Mouse (Mus musculus) liver, postnatal 0 days (tissue): ENCODE results near the gene Sntb2. TPM values are rescaled to one million over a fixed set of nuclear protein-coding genes. Genes with fewer than 3 reads are reported as not detected.
"Not testable (repeated sequence)": the region's sequence is repeated elsewhere in the genome, so short reads cannot be mapped to it uniquely, and the experiment has no call there.

Experiments
- ATAC-seq: fragments of 200-750 bp; cut with Nextera tagmentation; 2 replicates; pipeline ENCODE4 v1.8.0; 2017; ENCODE audit warnings: mild to moderate bottlenecking, moderate library complexity
- DNase-seq: peaks from one replicate; pipeline ENCODE4 v3.0.0-alpha.2; 2016
- H3K27ac ChIP-seq: fragments of 300-500 bp; sonication (generic); 2 replicates; pipeline ENCODE4 v1.5.1; 2014; ENCODE audit warnings: antibody characterized with exemption, moderate library complexity, mild to moderate bottlenecking, low read depth
- H3K27me3 ChIP-seq: fragments of 300-500 bp; sonication (generic); 2 replicates; pipeline ENCODE4 v1.6.1; 2014; ENCODE audit warnings: low read length, control low read depth, mixed read lengths; ENCODE audit not compliant: insufficient read depth
- H3K36me3 ChIP-seq: fragments of 300-500 bp; sonication (generic); replicated peaks from 2 replicates; pipeline ENCODE4 v1.6.1; 2014; ENCODE audit warnings: mild to moderate bottlenecking, control low read depth, low read length, moderate library complexity, mixed read lengths; ENCODE audit not compliant: insufficient read depth
- H3K4me1 ChIP-seq: fragments of 300-500 bp; sonication (generic); 2 replicates; pipeline ENCODE4 v1.6.1; 2014; ENCODE audit warnings: antibody characterized with exemption, mild to moderate bottlenecking, control low read depth; ENCODE audit not compliant: insufficient read depth
- H3K4me2 ChIP-seq: fragments of 300-500 bp; sonication (generic); 2 replicates; pipeline ENCODE4 v1.6.1; 2014; ENCODE audit warnings: low read depth, mild to moderate bottlenecking, low read length, moderate library complexity, mixed read lengths
- H3K4me3 ChIP-seq: fragments of 300-500 bp; sonication (generic); 2 replicates; pipeline ENCODE4 v1.5.1; 2014; ENCODE audit warnings: low read depth, low read length
- H3K9ac ChIP-seq: fragments of 300-500 bp; sonication (generic); replicated peaks from 2 replicates; pipeline ENCODE4 v1.6.1; 2014; ENCODE audit warnings: mild to moderate bottlenecking, moderate library complexity
- H3K9me3 ChIP-seq: fragments of 300-500 bp; sonication (generic); 2 replicates; pipeline ENCODE4 v1.6.1; 2016; ENCODE audit warnings: mild to moderate bottlenecking, control low read depth, low read length, mixed read lengths
- CTCF ChIP-seq: sonication (generic); IDR thresholded peaks from 2 replicates; pipeline ENCODE4 v1.5.1; 2016; ENCODE audit warnings: antibody characterized with exemption, low read depth
- EP300 ChIP-seq: IDR thresholded peaks from 2 replicates; pipeline ENCODE4 v1.6.1; 2016; ENCODE audit warnings: antibody characterized with exemption, low read depth, mild to moderate bottlenecking
- WGBS: fragments of 180-500 bp; shearing (Covaris S2); extraction: QIAGEN DNeasy Blood & Tissue Kit; methylation state at CpG from one replicate; pipeline ENCODE4 v1.1.7; 2014; ENCODE audit not compliant: insufficient replicate concordance; 5-methylcytosine and 5-hydroxymethylcytosine counted together
- polyA plus RNA-seq: library from polyadenylated mRNA; unstranded; fragments of >200 nt; fragmentation: Nextera tagmentation; extraction: Ambion mirVana; gene quantifications from 2 replicates; pipeline ENCODE4 v1.2.1, GENCODE M21; 2015

Sntb2 gene
- polyA plus RNA-seq, 1 experiment from 2014 or later, result 1.9 TPM

DNA sequence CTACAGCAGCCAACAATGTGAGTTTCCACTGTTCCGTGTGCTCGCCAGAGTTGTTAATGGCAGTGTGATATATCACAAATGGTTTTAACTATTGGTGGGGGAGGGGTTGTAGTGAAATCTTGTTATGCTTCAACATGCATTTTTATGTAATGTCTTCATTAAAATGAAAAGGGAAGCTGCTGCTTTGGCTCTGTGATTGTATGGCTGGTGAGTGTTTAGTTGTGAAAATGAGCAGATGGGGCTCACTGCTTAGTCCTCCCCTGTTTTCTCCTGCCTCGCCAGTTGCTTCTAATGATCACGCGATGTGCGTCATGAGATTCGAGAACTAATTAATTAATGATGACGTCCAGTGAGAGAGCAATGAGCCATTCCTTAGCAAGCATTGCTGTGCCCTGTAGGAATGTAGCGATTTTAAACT lies 49.9 kb downstream of the Sntb2 start:
- Histone ChIP-seq H3K4me1 (no peaks in the 10 kb centered on the region), H3K27ac (no peak overlapping the region), H3K36me3 (no peaks in the 10 kb centered on the region), H3K9me3 (no peaks in the 10 kb centered on the region), H3K4me3 (no peak overlapping the region), H3K27me3 (no peaks in the 10 kb centered on the region), H3K4me2 (no peak overlapping the region), H3K9ac (no peak overlapping the region)
- TF ChIP-seq CTCF (no peak), EP300 (no peak)
- ATAC-seq (no peak), DNase-seq (no peak)
- 82% methylated on average over 9 of the region's 9 CpGs for WGBS

DNA sequence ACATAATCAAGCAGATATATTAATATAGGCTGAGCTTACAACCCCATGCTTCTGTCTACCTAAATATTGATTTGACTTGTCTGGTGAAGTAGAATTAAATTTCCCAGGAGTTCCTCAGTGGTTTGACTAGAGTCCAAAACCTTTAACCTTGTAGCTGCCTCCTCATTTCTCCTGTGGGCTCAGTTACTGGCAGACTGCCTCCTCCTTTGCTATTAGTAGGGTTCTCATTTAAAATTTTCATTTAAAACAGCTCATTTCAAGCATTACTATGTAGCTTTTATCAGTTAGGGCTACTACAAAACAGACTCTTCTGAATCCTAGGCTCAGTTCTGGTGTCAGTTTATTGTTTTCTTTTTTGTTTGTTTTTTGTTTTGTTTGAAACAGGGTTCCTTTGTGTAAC lies 50.4 kb downstream of the Sntb2 start:
- Histone ChIP-seq H3K4me1 (no peaks in the 10 kb centered on the region), H3K36me3 (no peaks in the 10 kb centered on the region), H3K9ac (no peak overlapping the region), H3K4me2 (no peak overlapping the region), H3K27me3 (no peaks in the 10 kb centered on the region), H3K9me3 (no peaks in the 10 kb centered on the region), H3K4me3 (no peak overlapping the region), H3K27ac (no peak overlapping the region)
- DNase-seq (no peak), ATAC-seq (no peak)
- no peak for TF ChIP-seq CTCF
- TF ChIP-seq EP300, result no peak

DNA sequence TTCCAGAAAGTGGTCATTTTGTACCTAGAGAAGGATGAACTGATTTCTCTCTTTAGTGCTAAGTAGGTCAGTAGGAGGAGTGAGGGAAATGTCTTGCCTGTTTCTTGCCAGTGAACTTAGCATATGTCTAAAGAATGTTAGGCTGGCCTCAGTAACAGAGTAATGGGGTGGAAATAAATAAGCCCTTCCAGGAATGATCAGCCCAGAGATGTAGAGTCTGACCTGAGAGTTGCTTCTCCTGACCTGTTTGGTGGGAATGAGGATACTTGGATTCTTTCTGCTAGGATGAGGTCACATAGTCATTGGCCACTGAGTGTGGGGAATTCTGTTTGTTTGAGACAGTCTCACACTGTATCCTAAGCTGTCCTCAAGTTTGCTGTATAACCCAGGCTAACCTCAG lies 52.0 kb downstream of the Sntb2 start:
- Histone ChIP-seq H3K4me2 (no peak overlapping the region), H3K9me3 (no peaks in the 10 kb centered on the region), H3K27ac (no peak overlapping the region), H3K4me1 (no peaks in the 10 kb centered on the region), H3K36me3 (no peaks in the 10 kb centered on the region), H3K4me3 (no peak overlapping the region), H3K9ac (no peak overlapping the region), H3K27me3 (no peaks in the 10 kb centered on the region)
- ATAC-seq (no peak), DNase-seq (no peak)
- TF ChIP-seq CTCF (no peak), EP300 (no peak)

DNA sequence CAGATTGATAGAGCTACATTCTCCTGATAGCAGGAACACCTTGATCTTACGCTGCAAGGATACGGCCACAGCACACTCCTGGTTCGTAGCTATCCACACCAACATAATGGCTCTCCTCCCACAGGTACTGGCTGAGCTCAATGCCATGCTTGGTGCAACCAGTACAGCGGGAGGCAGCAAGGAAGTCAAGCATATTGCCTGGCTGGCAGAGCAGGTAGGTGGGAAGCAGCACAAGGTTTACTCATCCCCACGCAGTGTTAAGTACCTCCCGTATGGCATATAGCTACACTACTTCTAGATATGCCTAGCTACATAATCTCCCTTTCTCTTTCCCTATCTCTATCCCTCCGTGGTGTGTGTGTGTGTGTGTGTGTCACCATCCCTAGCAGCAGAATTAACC lies 55.8 kb downstream of the Sntb2 start:
- WGBS, result 83% methylated on average over 7 of the region's 7 CpGs
- Histone ChIP-seq H3K27me3 (no peaks in the 10 kb centered on the region), H3K36me3 (no peaks in the 10 kb centered on the region), H3K9ac (no peak overlapping the region), H3K9me3 (no peaks in the 10 kb centered on the region), H3K4me3 (no peak overlapping the region), H3K4me1 (no peaks in the 10 kb centered on the region), H3K4me2 (no peak overlapping the region), H3K27ac (no peak overlapping the region)
- ATAC-seq (no peak), DNase-seq (no peak)
- TF ChIP-seq EP300, result no peak
- no peak for TF ChIP-seq CTCF

DNA sequence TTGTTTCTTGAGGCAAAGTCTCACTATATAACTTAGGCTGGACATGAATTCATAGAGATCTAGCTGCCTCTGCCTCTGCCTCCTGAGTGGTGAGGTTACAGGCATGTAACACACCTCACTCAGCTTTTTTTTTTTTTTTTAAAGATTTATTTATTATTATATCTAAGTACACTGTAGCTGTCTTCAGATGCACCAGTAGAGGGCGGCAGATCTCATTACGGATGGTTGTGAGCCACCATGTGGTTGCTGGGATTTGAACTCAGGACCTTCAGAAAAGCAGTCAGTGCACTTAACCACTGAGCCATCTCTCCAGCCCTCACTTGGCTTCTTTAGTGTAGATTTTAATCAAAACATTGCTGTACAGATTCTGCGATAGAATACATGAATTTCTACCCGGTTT lies 60.8 kb downstream of the Sntb2 start:
- H3K4me3 ChIP-seq, ATAC-seq, H3K27me3 ChIP-seq, H3K9me3 ChIP-seq, DNase-seq, H3K9ac ChIP-seq, H3K4me2 ChIP-seq, H3K27ac ChIP-seq, H3K36me3 ChIP-seq, H3K4me1 ChIP-seq: not testable (repeated sequence)
- WGBS, result 80% methylated on average over 4 of the region's 4 CpGs
- TF ChIP-seq CTCF, result peak; percentile 27; the same call in 1 of the 2 replicates

DNA sequence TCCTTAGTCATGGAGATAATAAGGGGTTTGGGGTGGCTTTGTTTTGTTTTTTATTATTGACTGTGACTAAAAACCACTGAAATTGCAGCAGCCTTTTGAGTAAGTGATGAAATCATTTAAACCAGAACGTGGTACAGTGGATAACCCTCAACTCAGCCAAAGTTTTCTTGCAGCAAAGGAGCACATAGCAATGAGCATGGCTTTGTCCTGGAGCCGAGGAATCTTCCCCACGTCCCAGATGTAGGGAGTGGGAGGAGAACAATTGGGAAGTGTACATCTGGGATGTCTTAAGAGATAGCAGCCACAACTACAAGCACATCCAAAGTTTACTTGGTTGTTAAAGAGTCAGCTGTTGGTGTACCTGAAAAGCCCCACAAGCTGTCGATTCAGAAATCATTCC lies 61.9 kb downstream of the Sntb2 start:
- Histone ChIP-seq H3K9ac (no peak overlapping the region), H3K36me3 (0 out of 2 replicates have a peak, but pooled peaks cover 3% of the 10 kb centered on the region), H3K9me3 (no peaks in the 10 kb centered on the region), H3K4me3 (no peak overlapping the region), H3K4me2 (no peak overlapping the region), H3K4me1 (no peaks in the 10 kb centered on the region), H3K27me3 (no peaks in the 10 kb centered on the region), H3K27ac (no peak overlapping the region)
- ATAC-seq, result no peak
- DNase-seq, result no peak
- WGBS, result 77% methylated on average over 4 of the region's 4 CpGs
- TF ChIP-seq EP300, result no peak
- TF ChIP-seq CTCF, result no peak

DNA sequence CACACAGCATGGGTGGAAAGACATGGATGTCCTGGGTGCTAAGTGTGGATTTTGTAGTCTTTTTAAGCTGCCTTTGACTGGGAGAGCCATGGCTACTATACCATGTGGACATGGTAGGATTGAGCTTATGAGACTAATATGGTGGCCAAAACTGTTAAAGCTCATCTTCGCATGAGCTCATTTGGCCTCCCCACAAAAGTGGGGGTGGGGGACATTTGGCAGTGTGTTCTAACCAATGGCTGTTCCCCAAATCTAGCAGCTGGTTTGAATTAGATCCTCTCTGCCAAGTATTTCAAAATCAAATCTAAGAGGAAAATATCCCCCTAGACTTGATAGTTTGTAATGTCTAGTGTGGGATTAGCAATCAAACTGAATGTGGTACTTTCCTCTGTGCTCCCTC lies 63.5 kb downstream of the Sntb2 start:
- no peak for DNase-seq

More for the DNA sequence above, 63.5 kb downstream of the Sntb2 start:
- Histone ChIP-seq H3K27me3 (no peaks in the 10 kb centered on the region), H3K4me1 (no peaks in the 10 kb centered on the region), H3K36me3 (0 out of 2 replicates have a peak, but pooled peaks cover 3% of the 10 kb centered on the region), H3K9ac (no peak overlapping the region), H3K9me3 (no peaks in the 10 kb centered on the region), H3K4me2 (no peak overlapping the region), H3K4me3 (no peak overlapping the region), H3K27ac (no peak overlapping the region)
- no peak for TF ChIP-seq EP300
- TF ChIP-seq CTCF, result no peak
- 84% methylated on average over 1 of the region's 1 CpGs for WGBS
- ATAC-seq, result no peak
